Mouse (Mus musculus) CH12.LX (cell line): ENCODE data around the gene Ppfia2. TPM values are rescaled to one million over a fixed set of nuclear protein-coding genes. Genes with fewer than 3 reads are reported as not detected.

Experiments
- DNase-seq: peaks from one replicate; pipeline ENCODE4 v3.0.0-alpha.2; 2013; ENCODE audit errors: extremely low read depth
- H3K27ac ChIP-seq: 2 replicates; pipeline ENCODE4 v1.5.1; 2012; ENCODE audit warnings: low read depth, mild to moderate bottlenecking, control low read depth, moderate library complexity; ENCODE audit not compliant: insufficient read depth
- H3K27me3 ChIP-seq: replicated peaks from 2 replicates; pipeline ENCODE3; 2012; ENCODE audit warnings: inconsistent platforms
- H3K36me3 ChIP-seq, 2 experiments: replicated peaks in 1 of 2; 2 replicates each; pipeline versions ENCODE3 to v1.6.1; 2012; ENCODE audit warnings: inconsistent platforms in 1 of 2, low read length in 1 of 2, mild to moderate bottlenecking in 1 of 2, mixed read lengths in 1 of 2, moderate library complexity in 1 of 2; ENCODE audit not compliant: control insufficient read depth in 1 of 2, insufficient read depth in 1 of 2
- H3K4me1 ChIP-seq, 2 experiments: 2 replicates each; pipeline ENCODE4 v1.6.1; 2012; ENCODE audit warnings: inconsistent platforms in 1 of 2, moderate library complexity in 1 of 2; ENCODE audit not compliant: insufficient read depth in 2 of 2, control insufficient read depth in 1 of 2
- H3K4me2 ChIP-seq: 2 replicates; pipeline ENCODE4 v1.6.1; 2012; ENCODE audit warnings: low read depth, mild to moderate bottlenecking, control low read depth; ENCODE audit not compliant: poor library complexity, insufficient read depth, severe bottlenecking
- H3K4me3 ChIP-seq, 3 experiments: fragments of 150-350 bp in 1 of 3; sonication (generic) in 1 of 3; replicated peaks in 1 of 3; 2 replicates each; pipeline versions ENCODE3 to v1.5.1; 2011 to 2012; ENCODE audit warnings: low read depth in 2 of 3, low read length in 2 of 3, mild to moderate bottlenecking in 2 of 3, moderate library complexity in 2 of 3, control low read depth in 1 of 3, improper control_type of control experiment in 1 of 3, inconsistent platforms in 1 of 3, mixed read lengths in 1 of 3; ENCODE audit not compliant: poor library complexity in 1 of 3
- H3K79me2 ChIP-seq: replicated peaks from 2 replicates; pipeline ENCODE4 v1.6.1; 2012; ENCODE audit warnings: mild to moderate bottlenecking, moderate library complexity; ENCODE audit not compliant: control insufficient read depth, poor library complexity, insufficient read depth, severe bottlenecking; ENCODE audit errors: extremely low read depth
- H3K9ac ChIP-seq: 2 replicates; pipeline ENCODE4 v1.6.1; 2012; ENCODE audit warnings: low read depth, mild to moderate bottlenecking, control low read depth, moderate library complexity; ENCODE audit not compliant: insufficient read depth
- H3K9me3 ChIP-seq: replicated peaks from 2 replicates; pipeline ENCODE3; 2012; ENCODE audit warnings: low read length, inconsistent platforms, mixed read lengths
- BHLHE40 ChIP-seq: IDR thresholded peaks from 2 replicates; pipeline ENCODE4 v1.6.1; 2011; ENCODE audit warnings: mild to moderate bottlenecking, low read depth, low read length, improper control_type of control experiment
- CHD1 ChIP-seq: IDR thresholded peaks from 2 replicates; pipeline ENCODE4 v1.6.1; 2012; ENCODE audit warnings: low read depth, low read length, improper control_type of control experiment, inconsistent platforms
- CHD2 ChIP-seq: IDR thresholded peaks from 2 replicates; pipeline ENCODE4 v1.6.1; 2011; ENCODE audit warnings: low read length, improper control_type of control experiment
- E2F4 ChIP-seq: IDR thresholded peaks from 2 replicates; pipeline ENCODE4 v1.6.1; 2011; ENCODE audit warnings: low read depth, low read length, improper control_type of control experiment; ENCODE audit not compliant: insufficient replicate concordance
- IRF4 ChIP-seq: IDR thresholded peaks from 2 replicates; pipeline ENCODE4 v1.6.1; 2014; ENCODE audit warnings: low read depth, mild to moderate bottlenecking, inconsistent platforms, low read length, improper control_type of control experiment
- JUN ChIP-seq: IDR thresholded peaks from 2 replicates; pipeline ENCODE4 v1.6.1; 2011; ENCODE audit warnings: low read depth, mild to moderate bottlenecking, low read length, improper control_type of control experiment, moderate library complexity; ENCODE audit not compliant: insufficient read depth
- JUND ChIP-seq: conservative IDR thresholded peaks from 2 replicates; pipeline ENCODE4 v1.6.1; 2011; ENCODE audit warnings: low read depth, low read length, improper control_type of control experiment
- KAT2A ChIP-seq: IDR thresholded peaks from 2 replicates; pipeline ENCODE4 v1.6.1; 2012; ENCODE audit warnings: low read length, improper control_type of control experiment, inconsistent platforms; ENCODE audit not compliant: insufficient replicate concordance
- MXI1 ChIP-seq: IDR thresholded peaks from 2 replicates; pipeline ENCODE4 v1.6.1; 2011; ENCODE audit warnings: mild to moderate bottlenecking, low read depth, low read length, improper control_type of control experiment
- MYC ChIP-seq: IDR thresholded peaks from 2 replicates; pipeline ENCODE4 v1.6.1; 2011; ENCODE audit warnings: low read depth, mild to moderate bottlenecking, improper control_type of control experiment, low read length
- PAX5 ChIP-seq: IDR thresholded peaks from 2 replicates; pipeline ENCODE4 v1.6.1; 2012; ENCODE audit warnings: low read length, inconsistent platforms, mixed read lengths
- POLR2AphosphoS2 ChIP-seq: IDR thresholded peaks from 2 replicates; pipeline ENCODE4 v1.6.1; 2011; ENCODE audit warnings: low read depth, low read length, improper control_type of control experiment
- RCOR1 ChIP-seq: conservative IDR thresholded peaks from 2 replicates; pipeline ENCODE4 v1.6.1; 2012; ENCODE audit warnings: low read depth, mild to moderate bottlenecking, inconsistent platforms, low read length, improper control_type of control experiment
- SMC3 ChIP-seq: IDR thresholded peaks from 2 replicates; pipeline ENCODE4 v1.6.1; 2011; ENCODE audit warnings: low read depth, low read length, improper control_type of control experiment
- UBTF ChIP-seq: IDR thresholded peaks from 2 replicates; pipeline ENCODE4 v1.6.1; 2012; ENCODE audit warnings: low read depth, mild to moderate bottlenecking, inconsistent platforms, low read length, improper control_type of control experiment, moderate library complexity
- USF2 ChIP-seq: conservative IDR thresholded peaks from 2 replicates; pipeline ENCODE4 v1.6.1; 2011; ENCODE audit warnings: low read depth, low read length, improper control_type of control experiment
- ZC3H11A ChIP-seq: IDR thresholded peaks from 2 replicates; pipeline ENCODE4 v1.6.1; 2012; ENCODE audit warnings: low read depth, mild to moderate bottlenecking, inconsistent platforms, low read length, improper control_type of control experiment
- ZMIZ1 ChIP-seq: IDR thresholded peaks from 2 replicates; pipeline ENCODE4 v1.6.1; 2012; ENCODE audit warnings: low read depth, mild to moderate bottlenecking, inconsistent platforms, low read length, improper control_type of control experiment
- dilution Hi-C: fragments of 300-500 bp; cut with MboI; formaldehyde crosslinking; loops from 2 replicates; pipeline ENCODE4 v1.14.3; 2020; ENCODE audit warnings: low sequenced_read_pairs; ENCODE audit not compliant: extremely low pct_unique_long_range_greater_than_20kb, extremely low pct_ligation_motif_present
- in situ Hi-C: fragments of 300-500 bp; cut with MboI; formaldehyde crosslinking; loops from 3 replicates; pipeline ENCODE4 v1.14.3; 2019; ENCODE audit warnings: low sequenced_read_pairs, low pct_ligation_motif_present, low pct_unique_long_range_greater_than_20kb, mixed read lengths
- polyA plus RNA-seq: library from polyadenylated mRNA; unstranded; fragments of >175 nt; gene quantifications from 2 replicates; pipeline ENCODE4 v1.2.1, GENCODE M21; 2012; ENCODE audit warnings: low read depth; ENCODE audit not compliant: insufficient read length
- total RNA-seq, 2 experiments: library from RNA; depleted of rRNA; stranded (reverse); fragments of 300-350 nt in 1 of 2; fragments of >200 nt in 1 of 2; gene quantifications; 2 replicates each; pipeline ENCODE4 v1.2.3; 2012 to 2014

The Ppfia2 gene
- total and polyA plus RNA-seq, 3 experiments, result not detected

DNA sequence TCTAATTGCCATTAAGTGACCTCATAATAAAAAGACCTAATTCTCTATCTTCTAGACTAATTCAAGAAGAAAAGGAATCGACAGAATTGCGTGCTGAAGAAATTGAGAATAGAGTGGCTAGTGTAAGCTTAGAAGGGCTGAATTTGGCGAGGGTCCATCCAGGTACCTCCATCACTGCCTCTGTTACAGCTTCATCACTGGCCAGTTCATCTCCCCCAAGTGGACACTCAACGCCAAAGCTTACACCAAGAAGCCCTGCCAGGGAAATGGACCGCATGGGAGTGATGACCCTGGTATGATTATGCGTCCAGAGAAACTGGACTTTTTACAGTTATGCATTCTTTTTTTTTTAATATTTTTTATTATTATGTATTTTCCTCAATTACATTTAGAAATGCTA lies 388.0 kb downstream of the Ppfia2 start:
- no peaks in the 10 kb centered on the region for H3K27me3 ChIP-seq
- H3K4me3 ChIP-seq, result no peak overlapping the region
- no peaks in the 10 kb centered on the region for H3K36me3 ChIP-seq
- H3K9me3 ChIP-seq, result peaks cover 5% of the 10 kb centered on the region
- no peaks in the 10 kb centered on the region for H3K4me1 ChIP-seq
- H3K27ac ChIP-seq, result no peak overlapping the region
- H3K79me2 ChIP-seq, result no peaks in the 10 kb centered on the region
- in situ Hi-C loops (no loop called here), dilution Hi-C loops (no loop called here)
- H3K4me2 ChIP-seq, result no peak overlapping the region
- TF ChIP-seq BHLHE40 (no peak), CHD2 (no peak), ZC3H11A (no peak), JUND (no peak), IRF4 (no peak), CHD1 (no peak), KAT2A (no peak), USF2 (no peak), JUN (no peak), E2F4 (no peak), RCOR1 (no peak), MYC (no peak), ZMIZ1 (no peak), POLR2AphosphoS2 (no peak), UBTF (no peak), PAX5 (no peak)
- H3K9ac ChIP-seq, result no peak overlapping the region
- DNase-seq, result no peak

- DNase-seq, result no peak
- Histone ChIP-seq H3K36me3 (no peaks in the 10 kb centered on the region), H3K9ac (no peak overlapping the region), H3K4me3 (no peak overlapping the region), H3K27ac (no peak overlapping the region), H3K9me3 (peaks cover 13% of the 10 kb centered on the region), H3K27me3 (no peaks in the 10 kb centered on the region), H3K4me1 (no peaks in the 10 kb centered on the region), H3K79me2 (no peaks in the 10 kb centered on the region), H3K4me2 (no peak overlapping the region)
- no peak for TF ChIP-seq SMC3
- TF ChIP-seq CHD1, result no peak
- TF ChIP-seq MXI1, result no peak
- in situ Hi-C loops (no loop called here), dilution Hi-C loops (no loop called here)
Measured at GRCm38 (mm10) chr10:106870233-106870632, 400.1 kb downstream of the Ppfia2 start.
